Mouse (Mus musculus) frontal cortex, postnatal 25 days (tissue): ENCODE data around the gene Gp9.

Experiments
- DNase-seq, 2 experiments: peaks; one replicate each; pipeline ENCODE4 v3.0.0; 2022; ENCODE audit warnings: low spot score in 2 of 2

The Gp9 gene

GRCm38 (mm10) chr6:87809651-87810161 is 31.8 kb downstream of the Gp9 start:
- DNase-seq: no peak

- no peak for DNase-seq
These were observed 32.4 kb downstream of the Gp9 start for GRCm38 (mm10) chr6:87810311-87810710.

GRCm38 (mm10) chr6:87810713-87811669 is 33.1 kb downstream of the Gp9 start:
- DNase-seq: peak in 1 of 2 experiments; percentile 16

GRCm38 (mm10) chr6:87811675-87812338 is 33.9 kb downstream of the Gp9 start, which contains the start of gene Rab43:
Rab43 (minus strand) TSS chr6:87812164.
- DNase-seq: peak; percentile 65 to 81

GRCm38 (mm10) chr6:87812656-87813055 is 34.8 kb downstream of the Gp9 start:
- no peak for DNase-seq

GRCm38 (mm10) chr6:87814486-87814885 is 36.6 kb downstream of the Gp9 start:
- no peak for DNase-seq

GRCm38 (mm10) chr6:87820366-87820765 is 42.5 kb downstream of the Gp9 start:
- no peak for DNase-seq
